Mouse (Mus musculus) liver, embryonic 12.5 days (tissue): ENCODE data around the gene Mb21d2. TPM values are rescaled to one million over a fixed set of nuclear protein-coding genes. Genes with fewer than 3 reads are reported as not detected.
A peak's percentile ranks its signal among the peaks of the same experiment; 100 is the strongest.

Source experiments
- ATAC-seq: fragments of 200-750 bp; cut with Nextera tagmentation; 2 replicates; pipeline ENCODE4 v1.8.0; 2017; ENCODE audit warnings: moderate number of reproducible peaks, mild to moderate bottlenecking, moderate library complexity
- H3K27ac ChIP-seq: fragments of 300-500 bp; sonication (generic); 2 replicates; pipeline ENCODE4 v1.5.1; 2016; ENCODE audit warnings: mild to moderate bottlenecking
- H3K27me3 ChIP-seq: fragments of 300-500 bp; sonication (generic); replicated peaks from 2 replicates; pipeline ENCODE4 v1.6.1; 2016; ENCODE audit warnings: mild to moderate bottlenecking, moderate library complexity
- H3K36me3 ChIP-seq: fragments of 300-500 bp; sonication (generic); 2 replicates; pipeline ENCODE4 v1.6.1; 2016; ENCODE audit warnings: mild to moderate bottlenecking, moderate library complexity
- H3K4me1 ChIP-seq: fragments of 300-500 bp; sonication (generic); 2 replicates; pipeline ENCODE4 v1.6.1; 2016
- H3K4me2 ChIP-seq: fragments of 300-500 bp; sonication (generic); 2 replicates; pipeline ENCODE4 v1.6.1; 2016; ENCODE audit warnings: mild to moderate bottlenecking, moderate library complexity
- H3K4me3 ChIP-seq: fragments of 300-500 bp; sonication (generic); 2 replicates; pipeline ENCODE4 v1.5.1; 2016; ENCODE audit warnings: mild to moderate bottlenecking, moderate library complexity
- H3K9ac ChIP-seq: fragments of 300-500 bp; sonication (generic); 2 replicates; pipeline ENCODE4 v1.6.1; 2016; ENCODE audit warnings: mild to moderate bottlenecking, moderate library complexity
- H3K9me3 ChIP-seq: fragments of 300-500 bp; sonication (generic); replicated peaks from 2 replicates; pipeline ENCODE4 v1.6.1; 2016; ENCODE audit warnings: mild to moderate bottlenecking, moderate library complexity
- WGBS: fragments of 180-500 bp; shearing (Covaris S2); methylation state at CpG from one replicate; pipeline ENCODE4 v1.1.7; 2016; ENCODE audit not compliant: insufficient replicate concordance; 5-methylcytosine and 5-hydroxymethylcytosine counted together
- polyA plus RNA-seq: library from polyadenylated mRNA; unstranded; fragments of >200 nt; fragmentation: Nextera tagmentation; extraction: Ambion mirVana; gene quantifications from 2 replicates; pipeline ENCODE4 v1.2.1, GENCODE M21; 2016

The Mb21d2 gene
- polyA plus RNA-seq, 1 experiment from 2014 or later, result 2.5 TPM

DNA sequence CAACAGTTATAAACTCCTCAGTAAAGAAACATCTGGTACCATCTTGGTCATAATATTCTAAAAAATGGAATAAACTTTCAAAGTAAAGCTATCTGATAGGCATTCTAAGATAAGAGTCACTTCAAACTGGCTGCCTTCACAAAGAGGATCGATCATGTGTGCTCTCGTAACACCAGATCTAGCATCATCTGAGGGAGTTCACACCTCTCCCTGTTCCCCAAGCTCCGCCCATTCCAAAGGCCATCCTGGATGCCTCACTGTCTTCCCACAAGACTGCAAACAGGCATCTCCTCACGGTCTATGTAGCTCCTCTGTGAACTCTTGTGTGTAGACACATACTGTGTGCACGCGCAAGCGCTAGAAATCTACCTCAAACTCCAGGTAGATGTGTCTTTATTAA lies 32.9 kb downstream of the Mb21d2 start:
- WGBS, result 80% methylated on average over 7 of the region's 7 CpGs
- ATAC-seq, result no peak
- no peaks in the 10 kb centered on the region for H3K9me3 ChIP-seq

DNA sequence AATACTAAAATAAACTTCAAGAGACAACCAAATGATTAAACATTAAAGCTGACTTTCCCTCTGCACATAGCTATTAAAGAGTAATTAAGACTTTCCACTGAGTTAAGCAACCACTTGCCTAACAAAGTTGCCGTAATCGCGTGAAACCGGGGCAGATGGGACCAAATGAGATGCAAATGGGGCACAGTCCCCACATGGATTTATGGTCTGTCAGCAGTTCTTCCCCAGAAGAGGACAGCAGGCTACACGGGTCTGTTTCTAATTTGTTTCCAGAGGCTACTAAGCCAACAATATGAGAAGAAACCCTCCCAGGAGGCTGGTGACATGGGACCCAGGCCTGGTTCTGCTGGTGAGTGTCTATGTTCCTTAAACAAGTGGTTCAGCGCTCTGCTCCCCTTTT lies 34.6 kb downstream of the Mb21d2 start:
- Histone ChIP-seq H3K9ac (no peak overlapping the region), H3K4me3 (no peak overlapping the region), H3K27ac (no peak overlapping the region), H3K4me1 (no peaks in the 10 kb centered on the region; the same call in 1 of the 2 replicates), H3K4me2 (no peak overlapping the region), H3K27me3 (no peaks in the 10 kb centered on the region), H3K36me3 (no peaks in the 10 kb centered on the region), H3K9me3 (0 out of 2 replicates have a peak, but pooled peaks cover 2% of the 10 kb centered on the region)
- WGBS, result 71% methylated on average over 6 of the region's 6 CpGs
- ATAC-seq, result no peak

More for the DNA sequence above, 32.9 kb downstream of the Mb21d2 start:
- Histone ChIP-seq H3K4me2 (no peak overlapping the region), H3K27me3 (no peaks in the 10 kb centered on the region), H3K36me3 (no peaks in the 10 kb centered on the region), H3K4me1 (no peaks in the 10 kb centered on the region; the same call in 1 of the 2 replicates), H3K27ac (no peak overlapping the region), H3K4me3 (no peak overlapping the region), H3K9ac (no peak overlapping the region)

DNA sequence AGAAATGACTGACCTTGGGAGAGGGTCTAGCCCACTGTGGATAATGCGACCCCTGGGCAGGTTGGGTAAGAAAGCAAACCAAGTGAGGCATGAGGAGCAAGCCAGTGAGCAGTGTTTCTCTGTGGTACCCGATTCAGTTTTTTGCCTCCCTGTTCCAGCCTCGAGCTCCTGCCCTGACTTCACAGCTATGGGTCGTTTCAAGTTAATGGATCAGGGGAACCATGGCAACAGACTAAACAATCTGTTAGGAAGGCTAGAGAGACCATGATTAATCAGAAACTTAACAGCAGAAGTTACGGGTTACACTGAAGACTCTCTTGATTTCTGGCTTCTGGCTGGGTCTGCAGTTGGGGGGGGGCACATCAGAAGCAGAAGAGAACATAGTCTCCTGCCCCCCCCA lies 36.2 kb downstream of the Mb21d2 start:
- Histone ChIP-seq H3K9me3 (0 out of 2 replicates have a peak, but pooled peaks cover 3% of the 10 kb centered on the region), H3K27ac (no peak overlapping the region), H3K4me2 (no peak overlapping the region), H3K27me3 (no peaks in the 10 kb centered on the region), H3K4me3 (no peak overlapping the region), H3K36me3 (no peaks in the 10 kb centered on the region), H3K4me1 (no peaks in the 10 kb centered on the region; the same call in 1 of the 2 replicates), H3K9ac (no peak overlapping the region)
- no peak for ATAC-seq
- WGBS, result 49% methylated on average over 5 of the region's 5 CpGs

DNA sequence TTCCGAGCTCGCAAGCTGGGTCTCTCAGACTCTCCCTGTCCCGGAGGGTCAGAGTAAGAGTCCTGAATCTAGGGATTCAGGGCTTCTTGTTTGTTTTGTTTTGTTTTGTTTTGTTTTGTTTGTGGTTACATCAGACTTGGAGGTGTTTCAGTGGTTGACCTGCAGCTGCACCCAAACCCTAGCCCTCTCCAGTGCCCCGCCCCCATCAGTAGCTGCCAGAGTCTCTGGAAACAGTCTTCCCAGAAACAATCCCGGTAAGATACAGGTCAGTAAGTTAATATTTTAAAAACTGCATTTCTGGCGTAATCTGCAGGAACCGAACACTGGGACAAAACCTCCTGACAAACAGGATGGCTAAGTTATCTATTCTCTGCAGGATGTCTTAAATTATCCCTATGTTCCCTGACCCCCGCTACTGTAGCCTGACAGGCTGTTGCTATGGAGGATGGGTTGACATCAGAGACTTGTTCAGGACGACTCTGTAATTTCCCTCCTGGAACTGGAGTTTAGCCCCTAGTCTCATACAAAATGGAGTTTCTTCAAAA lies 43.2 kb downstream of the Mb21d2 start:
- Histone ChIP-seq H3K27ac (no peak overlapping the region), H3K4me3 (no peak overlapping the region), H3K9ac (no peak overlapping the region), H3K4me2 (no peak overlapping the region), H3K4me1 (0 out of 2 replicates have a peak, but pooled peaks cover 21% of the 10 kb centered on the region), H3K27me3 (no peaks in the 10 kb centered on the region), H3K9me3 (0 out of 2 replicates have a peak, but pooled peaks cover 3% of the 10 kb centered on the region), H3K36me3 (no peaks in the 10 kb centered on the region)
- 57% methylated on average over 9 of the region's 9 CpGs for WGBS
- no peak for ATAC-seq

DNA sequence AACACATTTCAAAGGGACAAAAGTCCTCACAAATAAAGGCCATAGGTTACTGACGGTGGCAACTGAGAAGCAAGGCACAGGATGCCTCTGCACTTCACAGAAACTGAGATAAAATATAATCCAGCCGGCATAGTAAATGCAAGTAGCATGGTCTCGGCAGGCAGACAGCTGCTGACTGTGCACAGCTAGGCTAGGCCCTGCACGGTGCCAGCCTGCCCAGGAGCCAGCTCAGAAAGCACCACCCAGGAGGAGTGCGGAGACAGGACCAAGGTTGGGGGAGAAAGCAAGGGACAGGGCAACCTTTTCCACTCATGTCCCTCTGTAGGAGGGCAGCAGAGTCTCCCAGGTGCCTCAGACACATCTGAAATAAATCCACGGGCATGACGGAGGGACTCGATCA lies 44.0 kb downstream of the Mb21d2 start:
- H3K27me3 ChIP-seq, result no peaks in the 10 kb centered on the region
- 0 out of 2 replicates have a peak, but pooled peaks cover 3% of the 10 kb centered on the region for H3K9me3 ChIP-seq
- H3K27ac ChIP-seq, result no peak overlapping the region
- H3K36me3 ChIP-seq, result no peaks in the 10 kb centered on the region
- H3K9ac ChIP-seq, result no peak overlapping the region
- WGBS, result 80% methylated on average over 8 of the region's 8 CpGs
- H3K4me1 ChIP-seq, result 0 out of 2 replicates have a peak, but pooled peaks cover 28% of the 10 kb centered on the region
- no peak for ATAC-seq
- H3K4me2 ChIP-seq, result no peak overlapping the region
- H3K4me3 ChIP-seq, result no peak overlapping the region

DNA sequence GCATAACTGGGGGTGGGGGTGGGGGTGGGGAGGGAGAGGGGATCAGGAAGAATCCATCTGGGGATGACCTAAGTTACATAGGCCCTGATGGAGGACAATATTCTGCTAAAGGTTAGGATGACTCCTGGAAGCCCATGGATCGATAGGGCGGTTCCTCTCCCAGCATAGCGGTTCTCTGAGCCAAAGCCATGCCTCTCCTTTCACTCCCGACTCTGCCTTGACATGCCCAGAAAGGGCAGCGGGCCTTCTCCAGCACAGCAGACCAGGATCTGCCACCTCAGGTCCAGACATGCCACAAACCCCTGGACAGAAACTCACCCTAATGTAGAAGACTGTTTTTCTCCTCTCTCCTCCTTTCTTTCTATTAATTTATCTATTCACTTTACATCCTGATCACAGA lies 44.8 kb downstream of the Mb21d2 start:
- H3K36me3 ChIP-seq, result no peaks in the 10 kb centered on the region
- H3K27ac ChIP-seq, result no peak overlapping the region
- 67% methylated on average over 5 of the region's 5 CpGs for WGBS

DNA sequence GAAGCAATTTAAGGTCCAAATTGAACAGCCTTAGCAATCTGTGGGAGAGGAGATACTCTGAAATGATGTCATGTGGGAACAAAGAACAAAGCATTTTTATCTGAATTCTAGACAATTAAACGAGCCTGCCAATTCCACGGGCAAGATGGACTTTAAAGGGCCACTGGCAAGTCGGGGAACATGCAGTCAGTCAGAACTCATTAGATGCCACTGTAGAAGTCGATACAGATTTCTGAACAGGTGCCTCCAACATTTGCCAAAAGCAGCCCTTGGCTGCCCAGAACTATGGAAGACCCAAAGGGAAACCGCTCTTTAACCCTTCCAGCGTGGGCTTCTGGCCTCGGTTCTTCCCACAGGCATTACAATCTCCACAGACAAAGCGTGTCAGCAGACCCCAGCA lies 45.8 kb downstream of the Mb21d2 start:
- no peak overlapping the region for H3K4me3 ChIP-seq
- no peaks in the 10 kb centered on the region for H3K27me3 ChIP-seq
- H3K27ac ChIP-seq, result no peak overlapping the region
- no peak overlapping the region for H3K4me2 ChIP-seq
- no peaks in the 10 kb centered on the region for H3K9me3 ChIP-seq
- no peaks in the 10 kb centered on the region for H3K36me3 ChIP-seq
- H3K9ac ChIP-seq, result no peak overlapping the region
- ATAC-seq, result no peak
- 58% methylated on average over 8 of the region's 8 CpGs for WGBS
- peaks cover 33% of the 10 kb centered on the region; the same call in 1 of the 2 replicates for H3K4me1 ChIP-seq

More for the DNA sequence above, 44.8 kb downstream of the Mb21d2 start:
- no peak for ATAC-seq
- Histone ChIP-seq H3K4me2 (no peak overlapping the region), H3K4me1 (peaks cover 30% of the 10 kb centered on the region; the same call in 1 of the 2 replicates), H3K27me3 (no peaks in the 10 kb centered on the region), H3K9ac (no peak overlapping the region), H3K9me3 (no peaks in the 10 kb centered on the region), H3K4me3 (no peak overlapping the region)

DNA sequence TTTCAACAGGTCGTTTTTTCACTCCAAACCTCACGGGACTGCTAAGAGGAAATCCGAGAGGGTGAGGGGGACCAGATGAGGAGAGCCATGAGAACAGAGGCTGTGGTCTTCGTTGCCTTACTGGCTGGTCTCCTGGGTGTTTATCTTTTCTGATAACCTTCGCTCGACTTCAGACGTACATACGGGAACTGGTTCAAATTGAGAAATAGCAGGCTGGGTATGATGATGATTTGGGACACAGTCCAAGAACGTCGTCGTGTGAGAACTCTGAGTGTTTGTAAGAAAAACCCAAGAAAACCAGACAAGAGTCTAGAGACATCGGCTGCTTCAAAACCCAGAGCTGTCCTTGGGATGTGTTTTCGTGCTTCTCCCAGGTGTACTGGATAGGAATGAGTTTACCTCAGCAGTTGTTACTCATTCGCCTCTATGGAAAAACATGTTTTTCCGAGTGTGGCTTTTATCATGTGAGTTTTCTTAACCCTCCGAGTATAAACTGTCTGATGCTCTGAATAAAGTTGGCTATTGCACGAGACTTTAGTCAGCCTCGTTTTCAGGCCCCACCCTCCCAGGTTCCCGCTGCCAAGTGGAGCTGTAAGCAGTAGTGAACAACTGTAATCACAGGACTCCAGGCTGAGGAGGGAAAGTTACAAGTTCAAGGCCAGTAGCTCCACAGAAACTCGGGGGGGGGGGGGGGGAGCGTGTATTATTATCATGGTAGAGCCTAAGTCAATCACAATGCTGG lies 46.6 kb downstream of the Mb21d2 start:
- H3K4me3 ChIP-seq, result no peak overlapping the region
- no peaks in the 10 kb centered on the region for H3K9me3 ChIP-seq
- no peak overlapping the region for H3K27ac ChIP-seq
- 56% methylated on average over 21 of the region's 21 CpGs for WGBS
- no peak for ATAC-seq
- peaks cover 33% of the 10 kb centered on the region; the same call in 1 of the 2 replicates for H3K4me1 ChIP-seq
- H3K9ac ChIP-seq, result no peak overlapping the region
- no peaks in the 10 kb centered on the region for H3K36me3 ChIP-seq
- H3K27me3 ChIP-seq, result no peaks in the 10 kb centered on the region
- no peak overlapping the region for H3K4me2 ChIP-seq

DNA sequence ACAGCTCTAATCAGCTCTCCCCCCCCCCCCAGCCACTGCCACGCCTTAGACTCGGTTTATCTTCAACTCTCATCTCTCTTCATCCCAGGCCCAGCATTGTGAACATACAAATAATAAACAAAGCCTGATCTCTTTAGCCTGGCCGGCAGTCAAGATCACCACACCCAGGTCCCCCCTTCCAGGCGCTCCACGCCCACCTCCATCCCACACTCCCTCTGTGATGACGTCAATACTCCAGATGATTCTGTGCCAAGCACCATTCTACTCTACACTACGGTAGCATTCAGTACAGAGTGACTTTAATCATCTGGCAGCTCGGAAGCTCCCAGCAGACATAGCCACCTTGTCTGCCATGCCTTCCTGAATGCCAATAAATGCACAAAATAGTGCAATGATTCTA lies 47.7 kb downstream of the Mb21d2 start:
- 50% methylated on average over 8 of the region's 8 CpGs for WGBS
- Histone ChIP-seq H3K4me2 (no peak overlapping the region), H3K27ac (no peak overlapping the region), H3K4me3 (no peak overlapping the region), H3K4me1 (peaks cover 33% of the 10 kb centered on the region; the same call in 1 of the 2 replicates), H3K36me3 (no peaks in the 10 kb centered on the region), H3K9me3 (no peaks in the 10 kb centered on the region), H3K9ac (no peak overlapping the region), H3K27me3 (no peaks in the 10 kb centered on the region)
- no peak for ATAC-seq

DNA sequence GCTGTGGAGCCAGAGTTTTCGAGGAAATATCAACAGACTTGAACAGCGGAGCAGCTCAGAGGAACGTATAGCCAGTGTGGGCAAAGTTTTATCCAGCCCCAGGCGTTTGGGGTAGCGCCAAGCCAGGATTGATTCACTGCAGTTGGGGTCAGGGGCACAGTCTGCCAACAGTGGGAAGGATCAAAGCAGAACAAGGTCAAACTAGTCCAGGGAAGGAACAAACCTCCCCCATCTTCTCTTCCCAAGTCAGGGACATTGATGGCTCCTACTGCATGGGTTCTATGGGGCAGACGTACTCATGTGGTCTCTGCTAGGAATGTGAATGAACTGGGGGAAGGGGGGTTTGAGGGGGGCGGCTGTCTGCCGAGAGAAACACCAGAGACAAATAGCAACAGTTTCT lies 48.7 kb downstream of the Mb21d2 start:
- Histone ChIP-seq H3K36me3 (no peaks in the 10 kb centered on the region), H3K9ac (no peak overlapping the region), H3K4me2 (0 out of 2 replicates have a peak overlapping the region, but pooled peaks have one; percentile 6), H3K4me1 (peaks cover 33% of the 10 kb centered on the region; the same call in 1 of the 2 replicates), H3K27ac (no peak overlapping the region), H3K4me3 (no peak overlapping the region), H3K9me3 (no peaks in the 10 kb centered on the region), H3K27me3 (no peaks in the 10 kb centered on the region)
- ATAC-seq, result no peak
- WGBS, result 46% methylated on average over 8 of the region's 8 CpGs

DNA sequence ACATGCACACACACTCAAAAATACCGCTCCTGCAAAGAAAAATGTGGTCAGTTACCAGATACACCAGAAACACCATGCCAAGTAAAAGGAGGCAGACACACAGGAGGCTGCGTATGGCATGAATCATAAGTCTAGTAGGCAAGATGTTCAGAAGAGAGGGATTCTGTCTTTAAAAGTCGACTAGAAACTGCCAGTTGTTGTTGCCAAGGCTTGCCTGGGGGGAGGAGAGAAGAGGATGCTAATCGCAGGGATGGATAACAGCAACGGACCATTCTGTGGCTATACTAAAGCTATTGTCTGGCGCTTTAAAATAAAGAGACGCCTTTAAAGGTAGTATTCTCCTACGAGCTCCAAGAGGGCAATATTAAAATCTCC lies 49.2 kb downstream of the Mb21d2 start:
- Histone ChIP-seq H3K27ac (no peak overlapping the region), H3K27me3 (no peaks in the 10 kb centered on the region), H3K4me1 (peaks cover 33% of the 10 kb centered on the region; the same call in 1 of the 2 replicates), H3K36me3 (no peaks in the 10 kb centered on the region), H3K4me2 (no peak overlapping the region), H3K4me3 (no peak overlapping the region), H3K9me3 (no peaks in the 10 kb centered on the region), H3K9ac (no peak overlapping the region)
- no peak for ATAC-seq
- WGBS, result 54% methylated on average over 8 of the region's 8 CpGs

DNA sequence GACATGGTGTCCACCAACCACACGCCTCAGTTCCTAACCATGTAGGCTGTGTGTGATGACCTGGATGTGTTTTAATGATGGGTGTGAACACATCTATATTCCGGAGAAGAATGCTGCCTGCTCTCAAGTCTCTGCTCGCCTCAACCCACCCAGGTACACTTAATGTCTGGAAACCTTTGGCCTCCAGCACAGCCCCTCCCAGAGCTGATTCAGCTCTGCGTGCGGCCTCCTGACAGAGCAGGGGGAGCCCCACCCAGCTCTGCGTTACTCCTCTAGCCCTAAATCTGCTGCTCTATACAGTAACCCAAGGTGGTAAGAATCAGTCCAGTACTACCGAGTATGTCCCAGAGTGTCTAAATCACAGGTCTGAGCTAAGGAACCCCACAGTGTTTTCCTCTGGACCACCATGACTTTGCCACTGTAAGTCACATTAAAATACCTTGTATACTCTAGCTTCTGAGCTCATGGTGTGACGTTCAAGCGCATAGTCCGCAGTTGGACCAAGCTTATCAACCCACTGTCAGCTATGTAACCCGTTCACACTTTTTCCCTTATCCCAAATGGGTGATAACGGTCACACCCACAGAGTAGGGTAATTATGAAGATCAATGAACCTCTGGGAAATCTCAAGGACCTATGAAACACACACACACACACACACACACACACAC lies 49.7 kb downstream of the Mb21d2 start:
- Histone ChIP-seq H3K36me3 (no peaks in the 10 kb centered on the region), H3K9ac (no peak overlapping the region), H3K27me3 (no peaks in the 10 kb centered on the region), H3K4me3 (no peak overlapping the region), H3K9me3 (no peaks in the 10 kb centered on the region), H3K4me1 (peaks cover 33% of the 10 kb centered on the region; the same call in 1 of the 2 replicates), H3K27ac (no peak overlapping the region), H3K4me2 (no peak overlapping the region)
- WGBS, result 70% methylated on average over 12 of the region's 12 CpGs
- ATAC-seq, result no peak
